Mouse (Mus musculus): ENCODE results near the gene Adgrg3. TPM values are rescaled to one million over a fixed set of nuclear protein-coding genes. Genes with fewer than 3 reads are reported as not detected.

Gene Adgrg3
- polyA plus RNA-seq, 1 experiment from 2014 or later, result 0.61 TPM

GRCm38 (mm10) chr8:94983881-94984516 lies 33.5 kb upstream of the Adgrg3 start:
- Histone ChIP-seq H3K27me3 (ENCODE audit: control insufficient read depth, insufficient read depth, low read length) (no peaks in the 10 kb centered on the region), H3K27ac (replicated peaks) (peak overlapping the region; percentile 45; the same call in 1 of the 2 replicates), H3K9ac (ENCODE audit: low read length) (0 out of 2 replicates have a peak overlapping the region, but pooled peaks have one; percentile 13), H3K36me3 (ENCODE audit: control insufficient read depth, insufficient read depth, low read length) (no peaks in the 10 kb centered on the region), H3K4me2 (replicated peaks; ENCODE audit: low read depth) (peak overlapping the region; percentile 27), H3K4me3 (ENCODE audit: low read depth, low read length) (no peak overlapping the region), H3K4me1 (replicated peaks; ENCODE audit: control insufficient read depth, insufficient read depth) (peaks cover 4% of the 10 kb centered on the region), H3K9me3 (ENCODE audit: control insufficient read depth, low read length) (no peaks in the 10 kb centered on the region)
- no peak for TF ChIP-seq EP300 (optimal IDR thresholded peaks at IDR 0.05)
- no peak for TF ChIP-seq CTCF (IDR thresholded peaks at IDR 0.05; ENCODE audit: low read depth)
- peak; percentile 73 for DNase-seq (ENCODE audit: low spot score)
- 23% methylated on average over 10 of the region's 10 CpGs for WGBS
- ATAC-seq (ENCODE audit: low FRiP score, low TSS enrichment), result peak; percentile 88

- no peaks in the 10 kb centered on the region for H3K36me3 ChIP-seq (ENCODE audit: control insufficient read depth, insufficient read depth, low read length)
- 76% methylated on average over 6 of the region's 6 CpGs for WGBS
- ATAC-seq (ENCODE audit: low FRiP score, low TSS enrichment) (no peak), DNase-seq (ENCODE audit: low spot score) (no peak)
- peaks cover 4% of the 10 kb centered on the region for H3K4me1 ChIP-seq (replicated peaks; ENCODE audit: control insufficient read depth, insufficient read depth)
- H3K4me2 ChIP-seq (replicated peaks; ENCODE audit: low read depth), result no peak overlapping the region; the same call in 1 of the 2 replicates
- no peak overlapping the region for H3K4me3 ChIP-seq (ENCODE audit: low read depth, low read length)
- TF ChIP-seq CTCF (IDR thresholded peaks at IDR 0.05; ENCODE audit: low read depth), result 0 out of 2 replicates have a peak, but pooled peaks have one; percentile 5
- TF ChIP-seq EP300 (optimal IDR thresholded peaks at IDR 0.05), result no peak
- no peaks in the 10 kb centered on the region for H3K9me3 ChIP-seq (ENCODE audit: control insufficient read depth, low read length)
- no peaks in the 10 kb centered on the region for H3K27me3 ChIP-seq (ENCODE audit: control insufficient read depth, insufficient read depth, low read length)
- H3K27ac ChIP-seq (replicated peaks), result no peak overlapping the region
- H3K9ac ChIP-seq (ENCODE audit: low read length), result no peak overlapping the region
Observed at GRCm38 (mm10) chr8:94985023-94985422, 32.5 kb upstream of the Adgrg3 start.

GRCm38 (mm10) chr8:94986676-94987075 lies 30.8 kb upstream of the Adgrg3 start:
- DNase-seq (ENCODE audit: low spot score) (peak; percentile 53), ATAC-seq (ENCODE audit: low FRiP score, low TSS enrichment) (no peak)
- Histone ChIP-seq H3K4me1 (replicated peaks; ENCODE audit: control insufficient read depth, insufficient read depth) (peaks cover 10% of the 10 kb centered on the region), H3K9me3 (ENCODE audit: control insufficient read depth, low read length) (no peaks in the 10 kb centered on the region), H3K36me3 (ENCODE audit: control insufficient read depth, insufficient read depth, low read length) (no peaks in the 10 kb centered on the region), H3K27me3 (ENCODE audit: control insufficient read depth, insufficient read depth, low read length) (no peaks in the 10 kb centered on the region), H3K4me3 (ENCODE audit: low read depth, low read length) (no peak overlapping the region), H3K4me2 (replicated peaks; ENCODE audit: low read depth) (no peak overlapping the region), H3K27ac (replicated peaks) (no peak overlapping the region; the same call in 1 of the 2 replicates), H3K9ac (ENCODE audit: low read length) (no peak overlapping the region)
- TF ChIP-seq CTCF (IDR thresholded peaks at IDR 0.05; ENCODE audit: low read depth) (no peak), EP300 (optimal IDR thresholded peaks at IDR 0.05) (no peak)
- WGBS, result 42% methylated on average over 5 of the region's 5 CpGs

- H3K27ac ChIP-seq (replicated peaks), result no peak overlapping the region
- H3K4me3 ChIP-seq (ENCODE audit: low read depth, low read length), result no peak overlapping the region
- no peaks in the 10 kb centered on the region for H3K9me3 ChIP-seq (ENCODE audit: control insufficient read depth, low read length)
- H3K4me2 ChIP-seq (replicated peaks; ENCODE audit: low read depth), result no peak overlapping the region
- WGBS, result 67% methylated on average over 7 of the region's 7 CpGs
- H3K4me1 ChIP-seq (replicated peaks; ENCODE audit: control insufficient read depth, insufficient read depth), result peaks cover 10% of the 10 kb centered on the region
- DNase-seq (ENCODE audit: low spot score) (no peak), ATAC-seq (ENCODE audit: low FRiP score, low TSS enrichment) (no peak)
- no peaks in the 10 kb centered on the region for H3K27me3 ChIP-seq (ENCODE audit: control insufficient read depth, insufficient read depth, low read length)
- H3K9ac ChIP-seq (ENCODE audit: low read length), result no peak overlapping the region
- no peak for TF ChIP-seq CTCF (IDR thresholded peaks at IDR 0.05; ENCODE audit: low read depth)
- TF ChIP-seq EP300 (optimal IDR thresholded peaks at IDR 0.05), result no peak
- no peaks in the 10 kb centered on the region for H3K36me3 ChIP-seq (ENCODE audit: control insufficient read depth, insufficient read depth, low read length)
Observed at GRCm38 (mm10) chr8:94987553-94987952, 29.9 kb upstream of the Adgrg3 start.

- H3K27me3 ChIP-seq (ENCODE audit: control insufficient read depth, insufficient read depth, low read length), result no peaks in the 10 kb centered on the region
- H3K4me3 ChIP-seq (ENCODE audit: low read depth, low read length), result no peak overlapping the region
- no peak overlapping the region for H3K9ac ChIP-seq (ENCODE audit: low read length)
- no peak overlapping the region for H3K4me2 ChIP-seq (replicated peaks; ENCODE audit: low read depth)
- H3K9me3 ChIP-seq (ENCODE audit: control insufficient read depth, low read length), result no peaks in the 10 kb centered on the region
- no peak for DNase-seq (ENCODE audit: low spot score)
- ATAC-seq (ENCODE audit: low FRiP score, low TSS enrichment), result no peak
- TF ChIP-seq EP300 (optimal IDR thresholded peaks at IDR 0.05) (no peak), CTCF (IDR thresholded peaks at IDR 0.05; ENCODE audit: low read depth) (peak; percentile 9; the same call in 1 of the 2 replicates)
- WGBS, result 69% methylated on average over 6 of the region's 6 CpGs
- H3K4me1 ChIP-seq (replicated peaks; ENCODE audit: control insufficient read depth, insufficient read depth), result peaks cover 10% of the 10 kb centered on the region
- no peaks in the 10 kb centered on the region for H3K36me3 ChIP-seq (ENCODE audit: control insufficient read depth, insufficient read depth, low read length)
- H3K27ac ChIP-seq (replicated peaks), result no peak overlapping the region
Observed at GRCm38 (mm10) chr8:94988619-94989018, 28.9 kb upstream of the Adgrg3 start.

GRCm38 (mm10) chr8:94989711-94990110 lies 27.8 kb upstream of the Adgrg3 start:
- no peak overlapping the region for H3K27ac ChIP-seq (replicated peaks)
- H3K4me2 ChIP-seq (replicated peaks; ENCODE audit: low read depth), result no peak overlapping the region
- ATAC-seq (ENCODE audit: low FRiP score, low TSS enrichment) (no peak), DNase-seq (ENCODE audit: low spot score) (no peak)
- no peak for TF ChIP-seq CTCF (IDR thresholded peaks at IDR 0.05; ENCODE audit: low read depth)
- no peak for TF ChIP-seq EP300 (optimal IDR thresholded peaks at IDR 0.05)
- no peaks in the 10 kb centered on the region for H3K9me3 ChIP-seq (ENCODE audit: control insufficient read depth, low read length)
- H3K9ac ChIP-seq (ENCODE audit: low read length), result no peak overlapping the region
- no peak overlapping the region for H3K4me3 ChIP-seq (ENCODE audit: low read depth, low read length)
- WGBS, result 84% methylated on average over 4 of the region's 4 CpGs
- no peaks in the 10 kb centered on the region for H3K36me3 ChIP-seq (ENCODE audit: control insufficient read depth, insufficient read depth, low read length)
- no peaks in the 10 kb centered on the region for H3K27me3 ChIP-seq (ENCODE audit: control insufficient read depth, insufficient read depth, low read length)
- peaks cover 7% of the 10 kb centered on the region for H3K4me1 ChIP-seq (replicated peaks; ENCODE audit: control insufficient read depth, insufficient read depth)

All from stomach, postnatal 0 days (tissue).